Mouse (Mus musculus): ENCODE measurements at regions not wholly inside any gene's neighbourhood (a gene's known extent, or its start where the extent isn't known, plus 50 kb on each side); places are given as distances from the start of the nearest gene placed in this dataset.

DNA sequence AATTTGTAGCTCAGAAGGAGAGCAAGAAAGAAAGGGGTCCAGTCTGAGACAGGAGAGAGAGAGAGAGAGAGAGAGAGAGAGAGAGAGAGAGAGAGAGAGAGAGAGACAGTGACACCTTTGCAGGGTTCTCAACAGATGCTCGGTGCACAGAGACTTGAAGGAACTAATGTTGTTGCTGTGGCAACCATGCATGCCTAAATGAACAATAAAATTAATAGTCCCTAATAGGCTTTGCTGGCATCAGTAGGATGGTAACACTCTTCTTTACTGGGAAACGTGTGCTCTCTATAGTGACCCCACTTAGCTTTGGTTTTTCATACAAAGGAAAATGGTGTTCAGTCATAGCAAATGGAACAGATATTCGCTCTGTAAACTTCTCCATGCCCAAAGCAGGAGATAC, 69.5 kb upstream of the Gnao1 start:
- ATAC-seq (ENCODE audit: extremely low read depth, insufficient number of reproducible peaks, low FRiP score, low TSS enrichment), result no peak
- Histone ChIP-seq H3K27ac (replicated peaks) (no peak overlapping the region), H3K4me3 (no peak overlapping the region), H3K4me1 (peaks cover 7% of the 10 kb centered on the region), H3K27me3 (replicated peaks) (no peaks in the 10 kb centered on the region), H3K9ac (no peak overlapping the region), H3K4me2 (no peak overlapping the region), H3K9me3 (no peaks in the 10 kb centered on the region), H3K36me3 (no peaks in the 10 kb centered on the region)
- WGBS, result 75% methylated on average over 3 of the region's 3 CpGs

DNA sequence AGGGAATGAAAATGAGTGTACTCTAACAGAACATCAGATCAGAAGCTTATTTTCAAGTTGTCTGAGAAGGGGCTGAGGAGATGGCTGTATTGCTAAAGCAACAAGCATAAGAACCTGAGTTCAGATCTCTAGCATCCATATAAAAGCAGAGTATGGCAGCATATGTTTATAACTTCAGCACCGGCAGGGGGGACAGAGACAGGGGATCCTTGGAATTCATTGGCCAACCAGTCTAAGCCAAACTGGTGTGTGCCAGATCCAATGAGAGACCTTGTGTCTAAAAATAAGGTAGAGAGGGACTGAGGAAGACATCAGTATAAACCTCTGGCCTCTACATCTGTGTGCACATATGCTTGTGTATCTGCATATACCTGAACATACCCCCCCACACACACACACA, 61.0 kb upstream of the Gnao1 start:
- H3K9me3 ChIP-seq, result no peaks in the 10 kb centered on the region
- 33% methylated on average over 1 of the region's 1 CpGs for WGBS
- no peaks in the 10 kb centered on the region for H3K4me1 ChIP-seq
- H3K4me2 ChIP-seq, result no peak overlapping the region
- no peaks in the 10 kb centered on the region for H3K36me3 ChIP-seq
- H3K27me3 ChIP-seq (replicated peaks), result no peaks in the 10 kb centered on the region
- no peak overlapping the region for H3K4me3 ChIP-seq
- no peak overlapping the region for H3K9ac ChIP-seq
- no peak overlapping the region for H3K27ac ChIP-seq (replicated peaks)
- no peak for ATAC-seq (ENCODE audit: extremely low read depth, insufficient number of reproducible peaks, low FRiP score, low TSS enrichment)

DNA sequence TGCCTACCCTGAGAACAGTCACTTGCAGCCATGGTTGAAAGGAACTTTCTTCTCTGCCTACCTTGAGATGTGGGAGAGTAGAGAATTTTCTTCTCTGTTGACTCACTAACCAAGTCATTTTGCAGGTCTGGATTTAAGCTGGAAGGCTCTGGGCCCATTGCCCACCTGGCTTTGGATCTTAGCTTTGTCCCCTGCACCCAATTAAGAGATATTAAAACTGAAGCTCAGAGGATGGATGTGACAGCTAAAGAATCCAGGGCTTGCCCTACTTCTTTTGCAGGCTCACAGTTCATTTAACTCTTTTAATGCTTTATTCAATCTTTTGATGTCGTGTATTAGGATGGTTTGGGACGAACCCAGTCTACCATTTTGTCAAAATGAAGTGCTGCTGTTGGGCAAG, 58.8 kb upstream of the Gnao1 start:
- Histone ChIP-seq H3K27ac (replicated peaks) (no peak overlapping the region), H3K9ac (no peak overlapping the region), H3K36me3 (no peaks in the 10 kb centered on the region), H3K4me3 (no peak overlapping the region), H3K9me3 (no peaks in the 10 kb centered on the region), H3K27me3 (replicated peaks) (no peaks in the 10 kb centered on the region), H3K4me1 (no peaks in the 10 kb centered on the region), H3K4me2 (no peak overlapping the region)
- 64% methylated on average over 2 of the region's 2 CpGs for whole genome bisulfite sequencing
- no peak for ATAC-seq (ENCODE audit: extremely low read depth, insufficient number of reproducible peaks, low FRiP score, low TSS enrichment)

DNA sequence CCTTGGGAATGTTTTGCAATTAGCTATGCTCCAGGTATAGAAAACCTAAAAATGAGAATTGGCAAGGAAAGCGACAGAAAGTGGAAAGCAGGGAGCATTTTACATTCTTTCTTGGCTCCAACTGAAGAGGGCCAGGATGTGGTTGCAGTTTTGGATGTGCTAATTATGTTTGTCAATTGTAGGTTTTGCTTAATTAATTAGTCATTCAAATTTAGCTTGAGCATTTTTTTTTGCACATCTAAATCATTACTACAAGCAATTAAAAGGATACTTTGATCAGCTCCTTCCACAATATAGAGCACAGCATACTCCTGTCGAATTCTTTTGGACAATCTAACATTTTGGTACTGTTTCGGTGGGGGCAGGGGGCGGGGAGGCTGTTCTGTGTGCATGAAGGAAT, 53.8 kb upstream of the Gnao1 start:
- H3K4me3 ChIP-seq, result no peak overlapping the region
- WGBS, result 86% methylated on average over 4 of the region's 4 CpGs
- no peak overlapping the region for H3K9ac ChIP-seq
- H3K4me1 ChIP-seq, result no peaks in the 10 kb centered on the region
- H3K27me3 ChIP-seq (replicated peaks), result no peaks in the 10 kb centered on the region
- no peak overlapping the region for H3K4me2 ChIP-seq
- H3K27ac ChIP-seq (replicated peaks), result no peak overlapping the region
- ATAC-seq (ENCODE audit: extremely low read depth, insufficient number of reproducible peaks, low FRiP score, low TSS enrichment), result no peak
- no peaks in the 10 kb centered on the region for H3K9me3 ChIP-seq
- H3K36me3 ChIP-seq, result no peaks in the 10 kb centered on the region
